Mouse (Mus musculus) forebrain, embryonic 11.5 days (tissue): ENCODE measurements around the gene Tbl1x. TPM values are rescaled to one million over a fixed set of nuclear protein-coding genes. Genes with fewer than 3 reads are reported as not detected.

ENCODE experiments used
- ATAC-seq: fragments of 200-750 bp; cut with Nextera tagmentation; replicated peaks from 2 replicates; pipeline ENCODE4 v1.8.0; 2017; ENCODE audit warnings: moderate TSS enrichment; ENCODE audit not compliant: low FRiP score
- DNase-seq: peaks from one replicate; pipeline ENCODE4 v3.0.0-alpha.2; 2017; ENCODE audit warnings: low spot score
- H3K27ac ChIP-seq: fragments of 300-500 bp; sonication (generic); 2 replicates; pipeline ENCODE4 v1.5.1; 2014; ENCODE audit warnings: low read depth, low read length
- H3K27me3 ChIP-seq: fragments of 300-500 bp; sonication (generic); 2 replicates; pipeline ENCODE4 v1.6.1; 2014; ENCODE audit warnings: mild to moderate bottlenecking, low read length, mixed read lengths; ENCODE audit not compliant: control insufficient read depth, insufficient read depth
- H3K36me3 ChIP-seq: fragments of 300-500 bp; sonication (generic); 2 replicates; pipeline ENCODE4 v1.6.1; 2014; ENCODE audit warnings: mild to moderate bottlenecking, low read length, moderate library complexity, mixed read lengths; ENCODE audit not compliant: control insufficient read depth, insufficient read depth
- H3K4me1 ChIP-seq: fragments of 300-500 bp; sonication (generic); replicated peaks from 2 replicates; pipeline ENCODE4 v1.6.1; 2014; ENCODE audit warnings: low read length, mixed read lengths; ENCODE audit not compliant: control insufficient read depth, insufficient read depth
- H3K4me2 ChIP-seq: fragments of 300-500 bp; sonication (generic); 2 replicates; pipeline ENCODE4 v1.6.1; 2014; ENCODE audit warnings: low read depth, mild to moderate bottlenecking, low read length, moderate library complexity, mixed read lengths; ENCODE audit not compliant: severe bottlenecking
- H3K4me3 ChIP-seq: fragments of 300-500 bp; sonication (generic); 2 replicates; pipeline ENCODE4 v1.5.1; 2014; ENCODE audit warnings: low read depth, low read length
- H3K9ac ChIP-seq: fragments of 300-500 bp; sonication (generic); 2 replicates; pipeline ENCODE4 v1.6.1; 2014; ENCODE audit warnings: low read length
- H3K9me3 ChIP-seq: fragments of 300-500 bp; sonication (generic); 2 replicates; pipeline ENCODE4 v1.6.1; 2016; ENCODE audit warnings: low read length, mixed read lengths; ENCODE audit not compliant: control insufficient read depth
- WGBS: fragments of 180-500 bp; shearing (Covaris S2); extraction: QIAGEN DNeasy Blood & Tissue Kit; methylation state at CpG from one replicate; pipeline ENCODE4 v1.1.7; 2014; 5-methylcytosine and 5-hydroxymethylcytosine counted together
- polyA plus RNA-seq: library from polyadenylated mRNA; unstranded; fragments of >200 nt; fragmentation: Nextera tagmentation; extraction: Ambion mirVana; gene quantifications from 2 replicates; pipeline ENCODE4 v1.2.1, GENCODE M21; 2014

Gene Tbl1x
- polyA plus RNA-seq, 1 experiment from 2014 or later = 79.4 TPM

- Histone ChIP-seq H3K4me3 (no peak overlapping the region), H3K27ac (no peak overlapping the region), H3K4me1 (no peaks in the 10 kb centered on the region), H3K36me3 (no peaks in the 10 kb centered on the region), H3K27me3 (no peaks in the 10 kb centered on the region), H3K9ac (no peak overlapping the region), H3K4me2 (no peak overlapping the region), H3K9me3 (no peaks in the 10 kb centered on the region)
- ATAC-seq (no peak), DNase-seq (no peak)
- 86% methylated on average over 3 of the region's 3 CpGs for WGBS
Measured at GRCm38 (mm10) chrX:77577108-77577507, 66.3 kb downstream of the Tbl1x start.

- Histone ChIP-seq H3K4me1 (no peaks in the 10 kb centered on the region), H3K4me3 (no peak overlapping the region), H3K9ac (no peak overlapping the region), H3K9me3 (no peaks in the 10 kb centered on the region), H3K27me3 (no peaks in the 10 kb centered on the region), H3K4me2 (no peak overlapping the region), H3K36me3 (no peaks in the 10 kb centered on the region), H3K27ac (no peak overlapping the region)
- WGBS = 61% methylated on average over 1 of the region's 1 CpGs
- DNase-seq (no peak), ATAC-seq (no peak)
Measured at GRCm38 (mm10) chrX:77578172-77578571, 67.4 kb downstream of the Tbl1x start.

DNA sequence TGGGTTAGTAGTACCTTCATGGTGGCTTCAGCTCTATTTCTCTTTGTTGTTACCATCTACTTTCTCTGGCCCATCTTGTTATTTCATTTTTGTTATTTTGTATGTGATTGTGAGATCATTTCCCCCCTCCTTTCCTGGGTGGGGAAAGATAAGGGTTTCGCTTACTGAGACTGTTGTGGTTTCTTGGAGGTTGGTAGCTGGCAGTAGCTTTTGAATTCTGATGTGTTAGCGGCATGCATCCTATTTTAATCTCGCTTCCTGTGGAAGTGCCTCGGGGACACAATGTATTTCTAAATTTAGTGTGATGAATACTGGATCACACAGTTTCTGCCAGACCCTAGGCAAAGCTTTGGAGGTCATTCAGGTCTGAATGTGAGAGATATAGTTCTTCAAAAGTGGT, 69.2 kb downstream of the Tbl1x start:
- no peak for ATAC-seq
- no peaks in the 10 kb centered on the region for H3K9me3 ChIP-seq

DNA sequence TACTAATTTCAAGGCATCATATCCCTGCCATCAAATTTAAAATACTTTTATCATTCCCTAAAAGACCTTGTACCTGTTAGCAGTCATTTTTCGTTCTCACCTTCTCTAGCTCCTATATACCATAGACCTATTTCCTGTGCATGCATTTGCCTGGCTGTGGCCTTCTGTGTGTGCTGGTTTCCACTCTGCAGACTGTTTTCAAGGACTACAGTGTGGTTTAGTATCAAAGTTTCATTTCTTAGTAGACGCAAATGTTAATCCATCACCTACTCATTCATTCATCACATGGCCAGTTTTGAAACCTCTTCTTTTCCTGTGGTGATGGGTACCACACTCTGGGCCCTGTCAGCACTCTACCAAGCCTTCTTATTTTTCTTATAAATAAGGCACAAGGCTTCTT, 75.2 kb downstream of the Tbl1x start:
- Histone ChIP-seq H3K9ac (no peak overlapping the region), H3K27ac (no peak overlapping the region), H3K4me2 (no peak overlapping the region), H3K27me3 (no peaks in the 10 kb centered on the region), H3K4me3 (no peak overlapping the region), H3K9me3 (no peaks in the 10 kb centered on the region), H3K36me3 (no peaks in the 10 kb centered on the region), H3K4me1 (no peaks in the 10 kb centered on the region)
- ATAC-seq = no peak
- no peak for DNase-seq
- 88% methylated on average over 2 of the region's 2 CpGs for WGBS

More for the DNA sequence above, 69.2 kb downstream of the Tbl1x start:
- H3K9ac ChIP-seq = no peak overlapping the region
- no peak overlapping the region for H3K4me2 ChIP-seq
- DNase-seq = no peak
- H3K27ac ChIP-seq = no peak overlapping the region
- H3K36me3 ChIP-seq = no peaks in the 10 kb centered on the region
- no peak overlapping the region for H3K4me3 ChIP-seq
- WGBS = 83% methylated on average over 4 of the region's 4 CpGs
- H3K27me3 ChIP-seq = no peaks in the 10 kb centered on the region
- H3K4me1 ChIP-seq = no peaks in the 10 kb centered on the region

DNA sequence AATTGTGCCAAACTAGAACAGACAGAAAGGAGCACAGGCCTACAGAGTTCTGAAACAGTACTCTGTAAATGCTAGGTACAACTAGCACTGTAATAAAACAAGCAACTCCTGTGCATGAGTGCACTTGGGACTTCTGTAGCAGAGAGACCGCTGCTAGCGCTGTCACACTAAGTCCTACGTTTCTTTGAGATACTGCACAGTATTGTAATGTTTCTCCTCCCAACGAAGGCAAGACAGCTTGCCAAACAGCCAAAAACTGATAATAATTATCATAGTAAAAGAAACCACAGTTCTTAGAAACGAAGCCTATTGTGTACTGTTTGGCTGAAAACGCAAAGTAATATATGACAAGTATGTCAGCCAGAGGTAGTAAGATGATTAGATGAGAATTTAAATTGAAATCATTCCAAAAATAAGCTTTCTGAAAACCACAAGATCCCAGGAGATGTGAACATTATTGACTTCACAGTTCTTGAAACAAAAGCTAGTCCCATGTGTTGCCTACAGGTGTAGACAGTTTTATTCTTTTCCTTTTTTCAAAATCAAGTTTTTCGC, 83.9 kb downstream of the Tbl1x start:
- Histone ChIP-seq H3K4me2 (no peak overlapping the region), H3K36me3 (no peaks in the 10 kb centered on the region), H3K4me1 (no peaks in the 10 kb centered on the region), H3K27ac (no peak overlapping the region), H3K27me3 (no peaks in the 10 kb centered on the region), H3K9me3 (no peaks in the 10 kb centered on the region), H3K9ac (no peak overlapping the region), H3K4me3 (no peak overlapping the region)
- ATAC-seq (no peak), DNase-seq (no peak)
- WGBS = 85% methylated on average over 7 of the region's 7 CpGs

GRCm38 (mm10) chrX:77597674-77598073, 86.9 kb downstream of the Tbl1x start:
- H3K27me3 ChIP-seq = no peaks in the 10 kb centered on the region
- no peak overlapping the region for H3K4me3 ChIP-seq
- no peaks in the 10 kb centered on the region for H3K9me3 ChIP-seq
- no peak for DNase-seq
- no peak for ATAC-seq
- no peaks in the 10 kb centered on the region for H3K4me1 ChIP-seq
- no peak overlapping the region for H3K27ac ChIP-seq
- H3K9ac ChIP-seq = no peak overlapping the region
- no peaks in the 10 kb centered on the region for H3K36me3 ChIP-seq
- no peak overlapping the region for H3K4me2 ChIP-seq

GRCm38 (mm10) chrX:77598736-77599135, 87.9 kb downstream of the Tbl1x start:
- no peak overlapping the region for H3K27ac ChIP-seq
- no peaks in the 10 kb centered on the region for H3K36me3 ChIP-seq
- WGBS = 87% methylated on average over 2 of the region's 2 CpGs
- H3K4me3 ChIP-seq = no peak overlapping the region
- no peaks in the 10 kb centered on the region for H3K4me1 ChIP-seq
- DNase-seq (no peak), ATAC-seq (no peak)
- H3K9me3 ChIP-seq = no peaks in the 10 kb centered on the region
- H3K4me2 ChIP-seq = no peak overlapping the region
- no peak overlapping the region for H3K9ac ChIP-seq
- H3K27me3 ChIP-seq = no peaks in the 10 kb centered on the region

- DNase-seq (no peak), ATAC-seq (no peak)
- Histone ChIP-seq H3K27me3 (no peaks in the 10 kb centered on the region), H3K9me3 (no peaks in the 10 kb centered on the region), H3K4me3 (no peak overlapping the region), H3K9ac (no peak overlapping the region), H3K36me3 (no peaks in the 10 kb centered on the region), H3K27ac (no peak overlapping the region), H3K4me2 (no peak overlapping the region), H3K4me1 (no peaks in the 10 kb centered on the region)
- WGBS = 91% methylated on average over 2 of the region's 2 CpGs
Measured at GRCm38 (mm10) chrX:77603496-77604258, 92.9 kb downstream of the Tbl1x start.

DNA sequence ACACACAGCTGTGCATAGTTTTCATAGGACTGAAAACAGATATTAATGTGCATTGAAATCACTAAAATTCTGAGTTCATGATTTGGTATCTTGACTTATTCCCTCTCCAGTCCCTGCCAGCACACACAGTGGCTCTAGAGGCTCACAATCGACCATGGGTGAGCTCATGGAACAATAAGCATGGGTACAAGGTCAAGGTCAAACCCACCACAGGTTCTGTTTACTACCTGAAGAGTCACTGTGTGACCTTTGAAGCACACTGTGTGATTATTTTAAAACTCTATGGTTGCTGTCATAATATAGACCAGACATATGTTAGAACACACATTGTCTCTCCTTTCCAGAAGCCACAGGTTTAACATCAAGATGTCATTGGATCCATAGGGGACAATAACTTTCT, 96.7 kb downstream of the Tbl1x start:
- DNase-seq (no peak), ATAC-seq (no peak)
- H3K27ac ChIP-seq = no peak overlapping the region
- H3K27me3 ChIP-seq = no peaks in the 10 kb centered on the region
- H3K4me2 ChIP-seq = no peak overlapping the region
- H3K36me3 ChIP-seq = no peaks in the 10 kb centered on the region
- no peak overlapping the region for H3K9ac ChIP-seq
- H3K9me3 ChIP-seq = no peaks in the 10 kb centered on the region
- H3K4me3 ChIP-seq = no peak overlapping the region
- H3K4me1 ChIP-seq = no peaks in the 10 kb centered on the region
- 62% methylated on average over 1 of the region's 1 CpGs for WGBS
